In genomic region chr3:128181221-128181908, GRCm38 (mm10) we compare ENCODE assay signal across 18 mouse cellular contexts.
A peak's percentile ranks its signal among the peaks of the same experiment; 100 is the strongest.
DNase-seq lines count a peak whose midpoint lies in the region; ATAC-seq and TF ChIP-seq lines count a peak whose summit lies in the region.
"Had no signal": no experiment of that assay in that cellular context is flagged by ENCODE, and none has a peak within 500 bp of the region (broad histone marks: within the 10 kb centered on the region; RNA-seq: fewer than 3 reads in every experiment).

No protein-coding gene starts in this region.

- no peak overlapping the region for H3K4me3 ChIP-seq in kidney, postnatal 0 days (replicated peaks; ENCODE audit: low read depth, low read length)
- no peak overlapping the region for H3K4me3 ChIP-seq in limb, embryonic 11.5 days (ENCODE audit: low read depth, low read length)
- H3K4me3 ChIP-seq in neural tube, embryonic 15.5 days (replicated peaks), result no peak overlapping the region
- no peak overlapping the region for H3K4me3 ChIP-seq in forebrain, embryonic 12.5 days (replicated peaks)
- H3K4me3 ChIP-seq: embryonic facial prominence, embryonic 12.5 days; liver, embryonic 12.5 days had no signal

- H3K9me3 ChIP-seq in kidney, postnatal 0 days (replicated peaks; ENCODE audit: low read length), result no peaks in the 10 kb centered on the region
- H3K9me3 ChIP-seq in limb, embryonic 11.5 days (ENCODE audit: control insufficient read depth, low read length), result no peaks in the 10 kb centered on the region
- no peaks in the 10 kb centered on the region for H3K9me3 ChIP-seq in neural tube, embryonic 15.5 days (replicated peaks)
- no peaks in the 10 kb centered on the region for H3K9me3 ChIP-seq in forebrain, embryonic 12.5 days
- H3K9me3 ChIP-seq: embryonic facial prominence, embryonic 12.5 days; liver, embryonic 12.5 days had no signal

- no peak overlapping the region for H3K27ac ChIP-seq in kidney, postnatal 0 days
- H3K27ac ChIP-seq in limb, embryonic 11.5 days (replicated peaks; ENCODE audit: low read depth, low read length), result peak overlapping the region; percentile 68; the same call in 1 of the 2 replicates
- H3K27ac ChIP-seq in neural tube, embryonic 15.5 days (replicated peaks), result no peak overlapping the region
- H3K27ac ChIP-seq in forebrain, embryonic 12.5 days, result no peak overlapping the region
- H3K27ac ChIP-seq: embryonic facial prominence, embryonic 12.5 days; liver, embryonic 12.5 days had no signal

- 31% methylated on average over 7 of the region's 7 CpGs for WGBS in kidney, postnatal 0 days
- 12% methylated on average over 7 of the region's 7 CpGs for WGBS in limb, embryonic 11.5 days
- 36% methylated on average over 7 of the region's 7 CpGs for WGBS in neural tube, embryonic 15.5 days
- WGBS in forebrain, embryonic 12.5 days, result 83% methylated on average over 7 of the region's 7 CpGs

- H3K9ac ChIP-seq in kidney, postnatal 0 days (ENCODE audit: low read depth, low read length), result no peak overlapping the region
- H3K9ac ChIP-seq in limb, embryonic 11.5 days (ENCODE audit: low read length), result no peak overlapping the region
- H3K9ac ChIP-seq in neural tube, embryonic 15.5 days (replicated peaks), result no peak overlapping the region
- H3K9ac ChIP-seq in forebrain, embryonic 12.5 days, result no peak overlapping the region
- H3K9ac ChIP-seq: embryonic facial prominence, embryonic 12.5 days; forebrain, postnatal 0 days; liver, embryonic 12.5 days; lung, embryonic 14.5 days had no signal

- H3K27me3 ChIP-seq in kidney, postnatal 0 days (ENCODE audit: insufficient read depth, low read length), result no peaks in the 10 kb centered on the region
- H3K27me3 ChIP-seq in limb, embryonic 11.5 days (ENCODE audit: control insufficient read depth, insufficient read depth, low read length), result no peaks in the 10 kb centered on the region
- H3K27me3 ChIP-seq in neural tube, embryonic 15.5 days (replicated peaks), result no peaks in the 10 kb centered on the region
- no peaks in the 10 kb centered on the region for H3K27me3 ChIP-seq in forebrain, embryonic 12.5 days
- H3K27me3 ChIP-seq: embryonic facial prominence, embryonic 12.5 days; liver, embryonic 12.5 days had no signal

- no peaks in the 10 kb centered on the region for H3K36me3 ChIP-seq in kidney, postnatal 0 days (ENCODE audit: insufficient read depth, low read length)
- H3K36me3 ChIP-seq in limb, embryonic 11.5 days (ENCODE audit: control insufficient read depth, insufficient read depth, low read length), result no peaks in the 10 kb centered on the region
- H3K36me3 ChIP-seq in neural tube, embryonic 15.5 days, result no peaks in the 10 kb centered on the region
- H3K36me3 ChIP-seq in forebrain, embryonic 12.5 days (replicated peaks), result no peaks in the 10 kb centered on the region
- H3K36me3 ChIP-seq: embryonic facial prominence, embryonic 12.5 days; liver, embryonic 12.5 days had no signal

- H3K4me2 ChIP-seq in kidney, postnatal 0 days (ENCODE audit: low read length), result no peak overlapping the region
- H3K4me2 ChIP-seq in limb, embryonic 11.5 days (ENCODE audit: low read depth, severe bottlenecking), result no peak overlapping the region
- no peak overlapping the region for H3K4me2 ChIP-seq in neural tube, embryonic 15.5 days
- no peak overlapping the region for H3K4me2 ChIP-seq in forebrain, embryonic 12.5 days
- H3K4me2 ChIP-seq: embryonic facial prominence, embryonic 12.5 days; liver, embryonic 12.5 days; lung, embryonic 14.5 days had no signal

- TF ChIP-seq CTCF in kidney, postnatal 0 days (IDR thresholded peaks at IDR 0.05; ENCODE audit: low read depth), result no peak

- 0 out of 2 replicates have a peak, but pooled peaks have one; percentile 10 for ATAC-seq in kidney, postnatal 0 days (replicated peaks; ENCODE audit: low FRiP score, low read depth)
- ATAC-seq in limb, embryonic 11.5 days (ENCODE audit: insufficient number of reproducible peaks, low FRiP score, low TSS enrichment, low read depth), result peak; percentile 93
- peak; percentile 87 for ATAC-seq in neural tube, embryonic 15.5 days (ENCODE audit: low FRiP score)
- no peak for ATAC-seq in inflammation-experienced regulatory T-cells, adult 6 months
- ATAC-seq in forebrain, embryonic 12.5 days (ENCODE audit: low FRiP score), result no peak
- ATAC-seq: forebrain, postnatal 0 days; liver, embryonic 12.5 days had no signal

- peak; percentile 65 for DNase-seq in embryo, embryonic 11 days
- no peak for DNase-seq in embryo, embryonic 9.5 days (ENCODE audit: extremely low spot score)
- peak; percentile 38 for DNase-seq in kidney, postnatal 0 days (ENCODE audit: low spot score)
- no peak for DNase-seq in kidney, adult 9 months
- DNase-seq in limb, embryonic 11.5 days (ENCODE audit: low spot score), result peak; percentile 88
- DNase-seq: cerebellum, adult 8-10 months; forebrain, postnatal 0 days; kidney, postnatal 36 days; lung, embryonic 14.5 days; lung, postnatal 4 days; midbrain, embryonic 14.5 days; right cerebral cortex, postnatal 4 days; thymus, postnatal 25 days had no signal

- no peaks in the 10 kb centered on the region for H3K4me1 ChIP-seq in kidney, postnatal 0 days (replicated peaks; ENCODE audit: insufficient read depth, low read length)
- peaks cover 3% of the 10 kb centered on the region; the same call in 1 of the 2 replicates for H3K4me1 ChIP-seq in limb, embryonic 11.5 days (ENCODE audit: control insufficient read depth, insufficient read depth, low read length)
- peaks cover 5% of the 10 kb centered on the region for H3K4me1 ChIP-seq in neural tube, embryonic 15.5 days
- H3K4me1 ChIP-seq in forebrain, embryonic 12.5 days, result no peaks in the 10 kb centered on the region
- H3K4me1 ChIP-seq: embryonic facial prominence, embryonic 12.5 days; liver, embryonic 12.5 days had no signal

Comparison
In these comparisons a context has a peak if more than half of its experiments do, and no peak if none do; other contexts are left out.
1. DNase-seq: peak in embryo, embryonic 11 days (single experiment), kidney, postnatal 0 days (single experiment) and limb, embryonic 11.5 days (single experiment); none in embryo, embryonic 9.5 days (single experiment) and kidney, adult 9 months (single experiment).
2. ATAC-seq: peak in kidney, postnatal 0 days (single experiment), limb, embryonic 11.5 days (single experiment) and neural tube, embryonic 15.5 days (single experiment); none in inflammation-experienced regulatory T-cells, adult 6 months (single experiment) and forebrain, embryonic 12.5 days (single experiment).